Mouse (Mus musculus): ENCODE results near the gene Syt9.

Syt9 gene

GRCm38 (mm10) chr7:107370232-107371125 lies at the start of gene Syt9:
TSS of gene Syt9 (plus strand) at chr7:107370728.
- DNase-seq: peak; percentile 10

GRCm38 (mm10) chr7:107339013-107339412 lies 31.5 kb upstream of the Syt9 start:
- no peak for DNase-seq

- DNase-seq: no peak
These were observed 30.9 kb upstream of the Syt9 start for GRCm38 (mm10) chr7:107339560-107340057.

GRCm38 (mm10) chr7:107340221-107340620 lies 30.3 kb upstream of the Syt9 start:
- DNase-seq: no peak

- no peak for DNase-seq
These were observed 28.9 kb upstream of the Syt9 start for GRCm38 (mm10) chr7:107341519-107342190.

- no peak for DNase-seq
These were observed 21.3 kb upstream of the Syt9 start for GRCm38 (mm10) chr7:107349201-107349600.

GRCm38 (mm10) chr7:107362153-107362552 lies 8.4 kb upstream of the Syt9 start:
- DNase-seq: no peak

GRCm38 (mm10) chr7:107362634-107363033 lies 7.9 kb upstream of the Syt9 start:
- DNase-seq: no peak

GRCm38 (mm10) chr7:107371126-107371920 lies 795 bp downstream of the Syt9 start:
- DNase-seq: peak; percentile 5

- no peak for DNase-seq
These were observed 10.0 kb downstream of the Syt9 start for GRCm38 (mm10) chr7:107380562-107380961.

- DNase-seq: no peak
These were observed 19.1 kb downstream of the Syt9 start for GRCm38 (mm10) chr7:107389604-107390003.

- peak; percentile 22 for DNase-seq
These were observed 22.2 kb downstream of the Syt9 start for GRCm38 (mm10) chr7:107392749-107393148.

- no peak for DNase-seq
These were observed 29.7 kb downstream of the Syt9 start for GRCm38 (mm10) chr7:107400061-107400799.

GRCm38 (mm10) chr7:107403261-107403660 lies 32.7 kb downstream of the Syt9 start:
- DNase-seq: no peak

GRCm38 (mm10) chr7:107414928-107415327 lies 44.4 kb downstream of the Syt9 start:
- no peak for DNase-seq

- no peak for DNase-seq
These were observed 46.7 kb downstream of the Syt9 start for GRCm38 (mm10) chr7:107417043-107417850.

GRCm38 (mm10) chr7:107437381-107437780 lies 66.9 kb downstream of the Syt9 start:
- DNase-seq: no peak

GRCm38 (mm10) chr7:107444579-107444978 lies 74.1 kb downstream of the Syt9 start:
- DNase-seq: no peak

GRCm38 (mm10) chr7:107454660-107455059 lies 84.1 kb downstream of the Syt9 start:
- no peak for DNase-seq

GRCm38 (mm10) chr7:107455118-107455521 lies 84.6 kb downstream of the Syt9 start:
- peak; percentile 11 for DNase-seq

GRCm38 (mm10) chr7:107461167-107461566 lies 90.6 kb downstream of the Syt9 start:
- DNase-seq: no peak

All from liver (tissue).